Mouse (Mus musculus): Measurements from ENCODE around the gene Cyb5d1. TPM values are rescaled to one million over a fixed set of nuclear protein-coding genes. Genes with fewer than 3 reads are reported as not detected.
A peak's percentile ranks its signal among the peaks of the same experiment; 100 is the strongest.

Cyb5d1 gene
- polyA plus RNA-seq, 1 experiment from 2014 or later: 28.7 TPM

DNA sequence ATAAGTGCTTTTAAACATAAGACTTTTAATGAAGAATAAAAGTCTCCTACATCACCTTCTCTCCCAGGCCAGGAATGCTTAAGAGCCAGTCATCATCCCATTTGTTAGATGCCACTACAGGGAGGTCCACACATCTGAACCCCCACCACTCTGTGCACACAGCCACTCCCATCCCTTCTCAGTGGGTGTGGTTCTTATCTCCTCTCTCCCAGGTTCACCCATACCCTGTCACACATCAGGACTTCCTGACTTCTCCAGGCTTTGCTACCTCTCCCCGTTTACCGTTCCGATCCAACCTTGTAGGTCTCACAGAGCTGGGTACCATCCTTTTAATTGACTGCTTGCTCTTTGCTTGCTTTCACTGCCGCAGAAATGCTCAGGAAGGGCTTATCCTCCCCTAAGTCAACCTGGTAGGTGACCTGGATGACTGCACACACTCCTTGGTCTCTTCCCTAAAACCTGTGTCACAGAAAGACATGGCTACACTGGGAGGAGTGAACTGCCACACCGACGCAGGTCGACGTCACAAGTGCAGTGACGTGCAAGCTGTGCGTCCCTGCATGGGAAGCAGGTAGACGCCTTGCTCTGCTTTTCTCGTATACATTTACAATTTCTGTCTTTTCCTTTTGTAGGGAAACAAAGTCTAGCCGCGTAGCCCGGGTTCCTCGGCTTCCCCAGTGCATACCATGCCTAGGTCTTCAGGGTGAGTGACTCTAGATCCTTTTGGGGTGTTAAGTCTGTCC lies 22.0 kb downstream of the Cyb5d1 start:
- Histone ChIP-seq H3K4me2 (ENCODE audit: low read length) (no peak overlapping the region), H3K4me3 (ENCODE audit: low read length) (no peak overlapping the region), H3K4me1 (ENCODE audit: control insufficient read depth, insufficient read depth, low read depth, low read length) (peaks cover 21% of the 10 kb centered on the region), H3K9ac (ENCODE audit: low read depth, low read length) (no peak overlapping the region), H3K9me3 (ENCODE audit: control insufficient read depth, low read length) (no peaks in the 10 kb centered on the region), H3K27me3 (replicated peaks; ENCODE audit: control insufficient read depth, insufficient read depth, low read length) (no peaks in the 10 kb centered on the region), H3K36me3 (ENCODE audit: control insufficient read depth, insufficient read depth, low read length) (no peaks in the 10 kb centered on the region), H3K27ac (ENCODE audit: low read depth, low read length) (no peak overlapping the region)
- 93% methylated on average over 16 of the region's 16 CpGs for WGBS
- ATAC-seq: no peak

DNA sequence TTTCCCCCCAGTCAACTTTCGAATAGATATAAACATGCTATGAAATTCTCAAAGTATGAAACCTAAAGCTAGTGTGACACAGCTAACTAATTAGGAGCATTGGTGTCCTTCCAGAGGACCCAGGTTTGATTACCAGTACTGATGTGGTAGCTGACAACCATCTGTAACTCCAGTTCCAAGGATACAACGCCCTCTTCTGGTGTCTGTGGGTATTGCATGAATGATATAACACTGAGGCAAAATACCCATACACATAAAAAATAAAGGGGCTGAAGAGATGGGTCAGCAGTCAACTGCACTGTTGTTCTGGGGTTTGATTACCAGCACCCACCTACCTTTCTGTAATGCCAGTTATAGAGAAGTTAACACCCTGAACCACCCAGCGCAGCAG lies 22.7 kb downstream of the Cyb5d1 start:
- Histone ChIP-seq H3K27ac (ENCODE audit: low read depth, low read length) (peak overlapping the region; percentile 75; the same call in 1 of the 2 replicates), H3K4me1 (ENCODE audit: control insufficient read depth, insufficient read depth, low read depth, low read length) (peaks cover 26% of the 10 kb centered on the region), H3K27me3 (replicated peaks; ENCODE audit: control insufficient read depth, insufficient read depth, low read length) (no peaks in the 10 kb centered on the region), H3K4me2 (ENCODE audit: low read length) (peak overlapping the region; percentile 32; the same call in 1 of the 2 replicates), H3K4me3 (ENCODE audit: low read length) (no peak overlapping the region), H3K36me3 (ENCODE audit: control insufficient read depth, insufficient read depth, low read length) (no peaks in the 10 kb centered on the region), H3K9ac (ENCODE audit: low read depth, low read length) (no peak overlapping the region), H3K9me3 (ENCODE audit: control insufficient read depth, low read length) (no peaks in the 10 kb centered on the region)
- WGBS: 64% methylated on average over 3 of the region's 3 CpGs
- no peak for ATAC-seq

DNA sequence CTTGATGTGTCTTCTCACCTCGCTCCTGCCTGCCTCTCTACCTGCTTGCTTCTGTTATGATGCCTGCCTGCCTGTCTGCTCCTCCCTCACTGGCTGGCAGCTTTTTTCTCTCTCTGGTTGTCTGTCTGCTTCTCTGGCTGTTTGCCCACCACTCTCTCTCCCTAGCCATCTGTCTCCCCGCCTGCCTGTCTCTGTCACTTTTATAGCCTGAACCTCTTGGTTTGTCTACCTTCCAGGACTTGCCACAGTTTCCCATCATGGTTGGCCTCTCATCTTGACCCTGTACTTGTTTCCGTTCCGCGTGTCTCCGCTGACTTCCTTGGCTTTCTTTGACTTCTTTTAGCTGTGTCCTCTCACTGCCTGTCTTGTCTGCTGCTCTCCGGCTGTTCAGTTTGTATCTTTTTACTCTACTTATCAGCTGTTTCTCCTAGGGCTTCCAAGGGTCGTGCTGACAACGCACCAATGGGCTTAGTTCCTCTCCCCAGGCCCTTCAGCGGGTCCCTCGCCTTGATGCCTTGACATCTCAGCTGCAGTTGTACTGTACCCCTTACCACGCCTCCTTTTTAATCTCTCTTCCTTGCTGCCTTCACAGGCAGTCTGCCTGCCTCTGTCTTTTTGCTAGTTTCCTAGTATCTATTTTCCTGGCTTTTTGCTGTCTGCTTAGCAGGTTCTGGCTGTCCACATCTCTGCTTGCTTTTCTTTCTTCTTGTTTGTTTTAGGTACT lies 23.2 kb downstream of the Cyb5d1 start:
- Histone ChIP-seq H3K36me3 (ENCODE audit: control insufficient read depth, insufficient read depth, low read length) (no peaks in the 10 kb centered on the region), H3K4me2 (ENCODE audit: low read length) (peak overlapping the region; percentile 45), H3K4me3 (ENCODE audit: low read length) (no peak overlapping the region; the same call in 1 of the 2 replicates), H3K9me3 (ENCODE audit: control insufficient read depth, low read length) (no peaks in the 10 kb centered on the region), H3K4me1 (ENCODE audit: control insufficient read depth, insufficient read depth, low read depth, low read length) (peaks cover 28% of the 10 kb centered on the region), H3K27ac (ENCODE audit: low read depth, low read length) (peak overlapping the region; percentile 75), H3K27me3 (replicated peaks; ENCODE audit: control insufficient read depth, insufficient read depth, low read length) (no peaks in the 10 kb centered on the region), H3K9ac (ENCODE audit: low read depth, low read length) (peak overlapping the region; percentile 31; the same call in 1 of the 2 replicates)
- 29% methylated on average over 12 of the region's 12 CpGs for WGBS
- peak; percentile 28; the same call in 1 of the 2 replicates for ATAC-seq

DNA sequence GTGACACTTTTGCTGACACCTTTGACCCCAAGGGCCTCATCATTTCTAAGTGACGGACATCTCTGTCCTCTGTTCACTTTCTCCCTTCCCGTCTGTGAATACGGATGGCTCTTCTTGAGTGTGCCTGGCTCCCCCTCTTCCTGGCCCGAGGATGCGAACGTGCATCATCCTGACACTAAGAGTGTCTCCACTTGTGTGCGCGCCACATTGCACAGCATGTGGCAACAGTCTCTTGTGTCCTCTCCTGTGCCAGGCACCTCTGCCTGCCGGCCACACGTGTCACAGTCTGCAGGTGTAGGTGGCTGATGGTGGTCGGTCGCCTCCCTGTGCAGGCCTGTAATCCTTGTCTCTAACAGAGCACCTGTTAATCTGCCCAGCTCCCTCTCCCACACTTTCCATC lies 23.8 kb downstream of the Cyb5d1 start:
- WGBS: 24% methylated on average over 12 of the region's 12 CpGs
- peak overlapping the region; percentile 45 for H3K4me2 ChIP-seq (ENCODE audit: low read length)
- no peaks in the 10 kb centered on the region for H3K9me3 ChIP-seq (ENCODE audit: control insufficient read depth, low read length)
- peak overlapping the region; percentile 75 for H3K27ac ChIP-seq (ENCODE audit: low read depth, low read length)
- H3K4me3 ChIP-seq (ENCODE audit: low read length): no peak overlapping the region; the same call in 1 of the 2 replicates
- H3K36me3 ChIP-seq (ENCODE audit: control insufficient read depth, insufficient read depth, low read length): no peaks in the 10 kb centered on the region
- no peaks in the 10 kb centered on the region for H3K27me3 ChIP-seq (replicated peaks; ENCODE audit: control insufficient read depth, insufficient read depth, low read length)
- H3K9ac ChIP-seq (ENCODE audit: low read depth, low read length): peak overlapping the region; percentile 31; the same call in 1 of the 2 replicates
- 0 out of 2 replicates have a peak, but pooled peaks have one; percentile 13 for ATAC-seq
- peaks cover 28% of the 10 kb centered on the region for H3K4me1 ChIP-seq (ENCODE audit: control insufficient read depth, insufficient read depth, low read depth, low read length)

DNA sequence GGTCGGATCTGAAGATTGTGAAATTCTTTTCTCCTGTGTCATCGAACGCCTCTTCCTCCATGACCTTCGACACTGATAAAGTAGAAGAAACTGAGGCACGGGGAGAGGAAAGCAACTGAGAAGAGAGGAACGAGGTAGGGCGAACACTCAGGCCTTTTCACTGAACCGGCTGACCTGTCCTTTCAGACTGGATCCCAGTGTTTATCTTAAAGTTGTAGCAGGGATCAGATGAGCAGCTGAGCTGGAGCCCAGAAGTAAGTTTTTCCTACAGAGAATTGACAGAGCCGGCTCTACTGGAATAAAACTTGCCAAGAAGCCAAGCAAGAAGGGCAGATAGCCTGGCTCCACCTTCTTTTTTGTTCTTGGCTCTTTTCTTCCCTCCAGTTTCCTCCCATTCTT lies 24.6 kb downstream of the Cyb5d1 start:
- no peak for ATAC-seq
- no peaks in the 10 kb centered on the region for H3K27me3 ChIP-seq (replicated peaks; ENCODE audit: control insufficient read depth, insufficient read depth, low read length)
- peak overlapping the region; percentile 45 for H3K4me2 ChIP-seq (ENCODE audit: low read length)
- no peaks in the 10 kb centered on the region for H3K9me3 ChIP-seq (ENCODE audit: control insufficient read depth, low read length)
- H3K4me1 ChIP-seq (ENCODE audit: control insufficient read depth, insufficient read depth, low read depth, low read length): peaks cover 32% of the 10 kb centered on the region
- peak overlapping the region; percentile 75 for H3K27ac ChIP-seq (ENCODE audit: low read depth, low read length)
- peak overlapping the region; percentile 9; the same call in 1 of the 2 replicates for H3K4me3 ChIP-seq (ENCODE audit: low read length)
- no peaks in the 10 kb centered on the region for H3K36me3 ChIP-seq (ENCODE audit: control insufficient read depth, insufficient read depth, low read length)
- peak overlapping the region; percentile 22; the same call in 1 of the 2 replicates for H3K9ac ChIP-seq (ENCODE audit: low read depth, low read length)
- WGBS: 11% methylated on average over 9 of the region's 9 CpGs

DNA sequence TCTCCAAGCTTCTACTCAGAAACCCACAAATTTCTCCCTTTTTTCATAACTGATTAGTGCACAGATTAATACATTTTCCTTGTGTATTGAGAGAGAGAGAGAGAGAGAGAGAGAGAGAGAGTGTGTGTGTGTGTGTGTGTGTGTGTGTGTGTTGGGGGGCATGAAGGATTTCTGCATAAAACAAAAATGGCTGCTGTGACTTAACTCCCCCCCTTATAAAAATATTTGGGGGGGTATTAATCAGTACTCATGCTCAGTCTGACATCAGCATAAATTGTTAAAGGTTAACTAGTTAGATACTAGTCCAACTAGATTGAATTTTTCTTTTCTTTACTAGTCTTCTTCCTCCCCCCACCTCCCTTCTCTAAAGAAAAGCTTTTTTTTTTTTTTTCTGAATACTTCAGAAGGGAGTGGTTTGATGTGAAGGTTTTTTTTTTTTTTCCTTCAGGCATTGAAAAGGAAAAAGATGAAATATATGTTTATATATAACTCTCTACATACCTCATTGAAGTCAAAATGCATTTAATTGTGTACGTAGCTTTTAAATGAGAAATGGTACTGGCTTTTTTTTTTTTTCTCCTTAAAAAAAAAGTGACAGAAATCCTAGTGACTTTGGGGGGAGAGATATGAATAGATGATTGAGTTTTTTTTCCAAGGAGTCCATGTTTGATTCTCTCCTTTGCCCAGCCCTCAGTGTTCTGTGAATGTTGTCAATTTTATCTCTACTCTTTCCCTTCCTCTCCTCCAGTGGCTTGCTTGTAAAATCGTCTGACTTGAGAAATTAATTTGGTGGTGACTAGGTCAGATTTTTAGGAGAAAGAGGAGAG lies 25.2 kb downstream of the Cyb5d1 start:
- no peaks in the 10 kb centered on the region for H3K27me3 ChIP-seq (replicated peaks; ENCODE audit: control insufficient read depth, insufficient read depth, low read length)
- ATAC-seq: no peak
- H3K27ac ChIP-seq (ENCODE audit: low read depth, low read length): peak overlapping the region; percentile 100
- peak overlapping the region; percentile 100; the same call in 1 of the 2 replicates for H3K9ac ChIP-seq (ENCODE audit: low read depth, low read length)
- H3K36me3 ChIP-seq (ENCODE audit: control insufficient read depth, insufficient read depth, low read length): no peaks in the 10 kb centered on the region
- no peaks in the 10 kb centered on the region for H3K9me3 ChIP-seq (ENCODE audit: control insufficient read depth, low read length)
- H3K4me2 ChIP-seq (ENCODE audit: low read length): peak overlapping the region; percentile 91
- H3K4me3 ChIP-seq (ENCODE audit: low read length): peak overlapping the region; percentile 91
- peaks cover 38% of the 10 kb centered on the region for H3K4me1 ChIP-seq (ENCODE audit: control insufficient read depth, insufficient read depth, low read depth, low read length)
- 18% methylated on average over 2 of the region's 2 CpGs for WGBS

DNA sequence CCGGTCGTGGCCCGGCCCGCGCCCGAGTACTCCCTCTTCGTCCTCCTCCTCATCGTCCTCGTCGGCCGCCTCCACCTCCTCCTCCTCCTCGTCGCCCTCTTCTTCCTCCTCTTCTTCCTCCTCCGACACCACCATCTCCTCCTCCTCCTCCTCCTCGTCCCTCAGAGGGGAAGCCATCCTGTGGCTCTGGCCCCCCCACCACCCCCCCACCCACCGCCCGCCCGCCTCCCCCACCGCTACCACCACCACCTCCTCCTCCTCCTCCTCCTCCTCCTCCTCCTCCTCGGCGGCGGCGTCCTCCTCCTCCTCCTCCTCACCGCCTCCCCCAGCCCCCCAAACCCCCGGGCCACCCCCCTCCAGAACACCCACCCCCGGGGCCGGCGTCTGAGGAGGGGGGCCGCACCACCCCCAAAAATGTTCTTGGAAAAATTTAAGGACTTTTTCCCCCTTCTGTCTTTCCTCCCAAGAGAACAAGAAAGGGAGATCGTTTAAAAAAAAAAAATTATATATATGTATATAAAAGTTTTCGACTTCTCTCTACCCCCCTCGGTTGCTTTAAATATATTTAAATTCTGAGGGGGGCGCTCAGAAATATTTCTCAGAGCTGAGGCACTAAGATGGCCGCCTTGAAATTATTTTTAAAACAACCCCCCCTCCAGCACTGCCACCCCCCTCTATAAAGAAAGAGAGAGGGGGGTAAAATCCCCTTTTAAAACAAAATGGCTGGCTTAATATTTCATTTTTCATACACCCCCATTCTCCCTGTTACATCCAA lies 26.0 kb downstream of the Cyb5d1 start, which contains the start of gene Chd3:
Gene Chd3 (minus strand): TSS at position 192 of the 775 bp plus-strand sequence.
- Histone ChIP-seq H3K4me1 (ENCODE audit: control insufficient read depth, insufficient read depth, low read depth, low read length) (peaks cover 46% of the 10 kb centered on the region), H3K36me3 (ENCODE audit: control insufficient read depth, insufficient read depth, low read length) (no peaks in the 10 kb centered on the region), H3K9ac (ENCODE audit: low read depth, low read length) (peak within 1 kb of the TSS; percentile 100), H3K9me3 (ENCODE audit: control insufficient read depth, low read length) (no peaks in the 10 kb centered on the region), H3K27me3 (replicated peaks; ENCODE audit: control insufficient read depth, insufficient read depth, low read length) (no peaks in the 10 kb centered on the region), H3K4me3 (ENCODE audit: low read length) (peak within 1 kb of the TSS; percentile 91), H3K4me2 (ENCODE audit: low read length) (peak within 1 kb of the TSS; percentile 91), H3K27ac (ENCODE audit: low read depth, low read length) (peak within 1 kb of the TSS; percentile 100)
- WGBS: 2% methylated on average over 19 of the region's 34 CpGs
- no peak for ATAC-seq
